Mouse (Mus musculus): ENCODE data around the gene Tekt3. TPM values are rescaled to one million over a fixed set of nuclear protein-coding genes. Genes with fewer than 3 reads are reported as not detected.

The Tekt3 gene
- not detected for total RNA-seq (2021)

- no peak for DNase-seq
- intact Hi-C loops (cut with DNase I), result no loop called here
Observed at GRCm38 (mm10) chr11:63061446-63061845, at the start of gene Tekt3. Tekt3 (plus strand) TSS chr11:63061654.

GRCm38 (mm10) chr11:63017327-63018082, 43.9 kb upstream of the Tekt3 start:
- no peak for DNase-seq
- intact Hi-C loops (cut with DNase I), result no loop called here

GRCm38 (mm10) chr11:63018083-63018622, 43.3 kb upstream of the Tekt3 start:
- intact Hi-C loops (cut with DNase I), result no loop called here
- peak; percentile 42 to 46 for DNase-seq

- intact Hi-C loops (cut with DNase I), result no loop called here
- peak in 1 of 2 experiments; percentile 33 for DNase-seq
Observed at GRCm38 (mm10) chr11:63020633-63021032, 40.8 kb upstream of the Tekt3 start.

- no peak for DNase-seq
- intact Hi-C loops (cut with DNase I), result no loop called here
Observed at GRCm38 (mm10) chr11:63021141-63021806, 40.2 kb upstream of the Tekt3 start.

GRCm38 (mm10) chr11:63023461-63023860, 38.0 kb upstream of the Tekt3 start:
- intact Hi-C loops (cut with DNase I), result no loop called here
- peak; percentile 56 to 60 for DNase-seq

GRCm38 (mm10) chr11:63024136-63024535, 37.3 kb upstream of the Tekt3 start:
- DNase-seq, result no peak
- intact Hi-C loops (cut with DNase I), result no loop called here

GRCm38 (mm10) chr11:63025476-63025875, 36.0 kb upstream of the Tekt3 start:
- intact Hi-C loops (cut with DNase I), result no loop called here
- DNase-seq, result peak; percentile 58 to 63

GRCm38 (mm10) chr11:63026651-63027141, 34.8 kb upstream of the Tekt3 start:
- peak; percentile 70 to 75 for DNase-seq
- intact Hi-C loops (cut with DNase I), result no loop called here

GRCm38 (mm10) chr11:63028131-63028530, 33.3 kb upstream of the Tekt3 start:
- intact Hi-C loops (cut with DNase I), result no loop called here
- no peak for DNase-seq

- intact Hi-C loops (cut with DNase I), result no loop called here
- DNase-seq, result no peak
Observed at GRCm38 (mm10) chr11:63029148-63029714, 32.2 kb upstream of the Tekt3 start.

- no peak for DNase-seq
- intact Hi-C loops (cut with DNase I), result no loop called here
Observed at GRCm38 (mm10) chr11:63029721-63030120, 31.7 kb upstream of the Tekt3 start.

- intact Hi-C loops (cut with DNase I), result no loop called here
- DNase-seq, result no peak
Observed at GRCm38 (mm10) chr11:63035420-63036211, 25.8 kb upstream of the Tekt3 start.

- DNase-seq, result no peak
- intact Hi-C loops (cut with DNase I), result no loop called here
Observed at GRCm38 (mm10) chr11:63040002-63040661, 21.3 kb upstream of the Tekt3 start.

- intact Hi-C loops (cut with DNase I), result no loop called here
- no peak for DNase-seq
Observed at GRCm38 (mm10) chr11:63045771-63046170, 15.7 kb upstream of the Tekt3 start.

- DNase-seq, result no peak
- intact Hi-C loops (cut with DNase I), result no loop called here
Observed at GRCm38 (mm10) chr11:63046380-63046779, 15.1 kb upstream of the Tekt3 start.

- no peak for DNase-seq
- intact Hi-C loops (cut with DNase I), result no loop called here
Observed at GRCm38 (mm10) chr11:63050362-63050932, 11.0 kb upstream of the Tekt3 start.

GRCm38 (mm10) chr11:63051041-63051440, 10.4 kb upstream of the Tekt3 start:
- intact Hi-C loops (cut with DNase I), result no loop called here
- no peak for DNase-seq

- no peak for DNase-seq
- intact Hi-C loops (cut with DNase I), result no loop called here
Observed at GRCm38 (mm10) chr11:63051996-63052395, 9.5 kb upstream of the Tekt3 start.

- intact Hi-C loops (cut with DNase I), result no loop called here
- DNase-seq, result no peak
Observed at GRCm38 (mm10) chr11:63055596-63055995, 5.9 kb upstream of the Tekt3 start.
